Mouse (Mus musculus): ENCODE results near the gene Ring1.

Ring1 gene

GRCm38 (mm10) chr17:33994959-33995358 is 29.5 kb downstream of the Ring1 start:
- DNase-seq (ENCODE audit: extremely low spot score): no peak

- DNase-seq (ENCODE audit: extremely low spot score): peak; percentile 72
Measured at GRCm38 (mm10) chr17:33991788-33992664, 32.5 kb downstream of the Ring1 start.

GRCm38 (mm10) chr17:33982136-33982535 is 42.3 kb downstream of the Ring1 start:
- DNase-seq (ENCODE audit: extremely low spot score): peak; percentile 62

- DNase-seq (ENCODE audit: extremely low spot score): peak; percentile 92
Measured at GRCm38 (mm10) chr17:33981192-33981909, 43.1 kb downstream of the Ring1 start.

- no peak for DNase-seq (ENCODE audit: extremely low spot score)
Measured at GRCm38 (mm10) chr17:33980181-33981035, 44.1 kb downstream of the Ring1 start.

GRCm38 (mm10) chr17:33979512-33980050 is 44.9 kb downstream of the Ring1 start:
- no peak for DNase-seq (ENCODE audit: extremely low spot score)

- peak; percentile 48 for DNase-seq (ENCODE audit: extremely low spot score)
Measured at GRCm38 (mm10) chr17:33978631-33979031, 45.8 kb downstream of the Ring1 start.

GRCm38 (mm10) chr17:33977861-33978557 is 46.5 kb downstream of the Ring1 start:
- DNase-seq (ENCODE audit: extremely low spot score): no peak

GRCm38 (mm10) chr17:33973572-33973971 is 50.9 kb downstream of the Ring1 start:
- no peak for DNase-seq (ENCODE audit: extremely low spot score)

GRCm38 (mm10) chr17:33972691-33973090 is 51.8 kb downstream of the Ring1 start:
- DNase-seq (ENCODE audit: extremely low spot score): no peak

All from embryo, embryonic 9.5 days (tissue).